36 mouse cellular contexts compared by ENCODE assay signal in the genomic region with DNA sequence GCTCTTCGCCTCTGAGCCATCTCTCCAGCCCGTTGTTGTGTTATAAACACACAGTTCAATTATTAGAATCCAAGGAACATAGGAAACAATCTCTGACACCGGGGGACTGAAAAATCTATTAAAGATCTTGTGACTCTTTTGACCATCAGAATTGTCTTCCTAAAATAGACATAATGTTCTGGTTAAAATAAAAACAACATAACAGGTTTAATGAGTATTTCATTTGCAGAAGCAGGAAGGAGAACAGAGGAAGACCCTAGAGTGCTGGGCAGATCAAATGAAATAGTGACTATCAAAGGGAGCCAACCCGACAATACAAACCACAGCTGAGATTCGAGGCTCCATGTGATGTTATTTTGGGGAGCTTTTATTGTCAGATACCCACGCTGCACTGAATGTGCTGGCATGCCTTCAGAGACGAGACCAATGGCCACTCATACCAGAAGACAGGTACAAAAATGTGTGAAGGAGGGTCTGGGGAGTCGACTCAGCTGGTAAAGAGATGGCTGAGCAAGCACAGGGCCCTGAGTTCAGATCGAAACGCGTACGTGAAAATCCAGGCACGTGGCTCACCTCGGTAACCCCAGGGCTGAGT. TPM values are rescaled to one million over a fixed set of nuclear protein-coding genes. Genes with fewer than 3 reads are reported as not detected.
"Had no signal": no experiment of that assay in that cellular context is flagged by ENCODE, and none has a peak within 500 bp of the region (broad histone marks: within the 10 kb centered on the region; RNA-seq: fewer than 3 reads in every experiment).

No protein-coding gene starts in this region.

- H3K9me3 ChIP-seq: heart, embryonic 10.5 days; heart, embryonic 13.5 days; heart, embryonic 15.5 days; hindbrain, embryonic 13.5 days; hindbrain, embryonic 15.5 days; kidney, embryonic 15.5 days; limb, embryonic 13.5 days; limb, embryonic 15.5 days; liver, embryonic 12.5 days had no signal

- H3K4me3 ChIP-seq: heart, embryonic 10.5 days; heart, embryonic 13.5 days; heart, embryonic 15.5 days; hindbrain, embryonic 13.5 days; hindbrain, embryonic 15.5 days; kidney, embryonic 15.5 days; limb, embryonic 13.5 days; limb, embryonic 15.5 days; liver, embryonic 12.5 days had no signal

- H3K27ac ChIP-seq: heart, embryonic 10.5 days; heart, embryonic 13.5 days; heart, embryonic 15.5 days; hindbrain, embryonic 13.5 days; hindbrain, embryonic 15.5 days; hindbrain, postnatal 0 days; kidney, embryonic 15.5 days; kidney, postnatal 0 days; limb, embryonic 13.5 days; limb, embryonic 15.5 days; liver, embryonic 12.5 days; liver, embryonic 14.5 days had no signal

- H3K4me1 ChIP-seq: heart, embryonic 10.5 days; liver, embryonic 12.5 days had no signal

- H3K27me3 ChIP-seq: heart, embryonic 13.5 days; hindbrain, embryonic 13.5 days; hindbrain, embryonic 15.5 days; kidney, embryonic 15.5 days; limb, embryonic 13.5 days; limb, embryonic 15.5 days; liver, embryonic 12.5 days had no signal

- DNase-seq: gastrocnemius, postnatal 14 days; gastrocnemius, postnatal 36 days; heart, postnatal 36 days; kidney, adult 11 months; kidney, adult 2 months; kidney, adult 9 months; kidney, postnatal 14 days; kidney, postnatal 36 days; layer of hippocampus, adult 9-11 months; layer of hippocampus, postnatal 36 days; left cerebral cortex, postnatal 4 days had no signal

- H3K4me2 ChIP-seq: heart, embryonic 13.5 days; heart, embryonic 15.5 days; hindbrain, embryonic 13.5 days; hindbrain, embryonic 15.5 days; kidney, embryonic 15.5 days; limb, embryonic 13.5 days; limb, embryonic 15.5 days; liver, embryonic 12.5 days had no signal

- H3K36me3 ChIP-seq: heart, embryonic 10.5 days; heart, embryonic 13.5 days; heart, embryonic 15.5 days; hindbrain, embryonic 13.5 days; hindbrain, embryonic 15.5 days; kidney, embryonic 15.5 days; limb, embryonic 13.5 days; limb, embryonic 15.5 days; liver, embryonic 12.5 days had no signal

- H3K9ac ChIP-seq: heart, embryonic 13.5 days; heart, embryonic 15.5 days; hindbrain, embryonic 13.5 days; hindbrain, embryonic 15.5 days; kidney, embryonic 15.5 days; limb, embryonic 13.5 days; limb, embryonic 15.5 days; liver, embryonic 12.5 days; liver, embryonic 14.5 days had no signal

- ATAC-seq: hindbrain, postnatal 0 days; intestine, embryonic 16.5 days; liver, embryonic 12.5 days had no signal

RNA-seq across cellular contexts. Expression of a gene that starts 33.4 kb away (rescaled TPM):
- total RNA-seq: gastrocnemius, adult 8-10 months; gastrocnemius, postnatal 36 days; heart, adult 18-20 months; heart, postnatal 36 days; hematopoietic stem cell, adult 5-6 weeks; hindbrain, postnatal 0 days; layer of hippocampus, adult 18-20 months; layer of hippocampus, adult 8-10 months; layer of hippocampus, postnatal 36 days; left cerebral cortex, adult 18-20 months; left cerebral cortex, adult 8-10 months; left cerebral cortex, postnatal 10 days; left cerebral cortex, postnatal 25 days; left cerebral cortex, postnatal 4 days had no signal
- polyA plus RNA-seq: heart, embryonic 15.5 days; heart, postnatal 0 days; hindbrain, embryonic 11.5 days; hindbrain, embryonic 13.5 days; hindbrain, embryonic 15.5 days; hindbrain, postnatal 0 days; limb, embryonic 11.5 days; limb, embryonic 15.5 days had no signal
